Mouse (Mus musculus) stomach, embryonic 16.5 days (tissue): ENCODE data around the gene Thap3. TPM values are rescaled to one million over a fixed set of nuclear protein-coding genes. Genes with fewer than 3 reads are reported as not detected.

Experiments used
- ATAC-seq: fragments of 200-750 bp; cut with Nextera tagmentation; 2 replicates; pipeline ENCODE4 v1.8.0; 2017; ENCODE audit warnings: moderate number of reproducible peaks, moderate TSS enrichment; ENCODE audit not compliant: insufficient read depth, low FRiP score
- H3K27ac ChIP-seq: fragments of 300-500 bp; sonication (generic); 2 replicates; pipeline ENCODE4 v1.5.1; 2014; ENCODE audit warnings: low read length
- H3K27me3 ChIP-seq: fragments of 300-500 bp; sonication (generic); 2 replicates; pipeline ENCODE4 v1.6.1; 2014; ENCODE audit warnings: low read length, control low read depth, mixed read lengths; ENCODE audit not compliant: control insufficient read depth, insufficient read depth
- H3K36me3 ChIP-seq: fragments of 300-500 bp; sonication (generic); 2 replicates; pipeline ENCODE4 v1.6.1; 2014; ENCODE audit warnings: low read length; ENCODE audit not compliant: control insufficient read depth, insufficient read depth
- H3K4me1 ChIP-seq: fragments of 300-500 bp; sonication (generic); 2 replicates; pipeline ENCODE4 v1.6.1; 2014; ENCODE audit warnings: low read length, control low read depth, mixed read lengths; ENCODE audit not compliant: control insufficient read depth, insufficient read depth
- H3K4me2 ChIP-seq: fragments of 300-500 bp; sonication (generic); 2 replicates; pipeline ENCODE4 v1.6.1; 2014; ENCODE audit warnings: low read depth, low read length, mixed read lengths
- H3K4me3 ChIP-seq: fragments of 300-500 bp; sonication (generic); replicated peaks from 2 replicates; pipeline ENCODE4 v1.5.1; 2014; ENCODE audit warnings: mild to moderate bottlenecking, low read length
- H3K9ac ChIP-seq: fragments of 300-500 bp; sonication (generic); 2 replicates; pipeline ENCODE4 v1.6.1; 2014; ENCODE audit warnings: low read length
- H3K9me3 ChIP-seq: fragments of 300-500 bp; sonication (generic); replicated peaks from 2 replicates; pipeline ENCODE4 v1.6.1; 2016; ENCODE audit warnings: low read length, control low read depth; ENCODE audit not compliant: control insufficient read depth
- whole genome bisulfite sequencing: fragments of 180-500 bp; shearing (Covaris S2); extraction: QIAGEN DNeasy Blood & Tissue Kit; methylation state at CpG from one replicate; pipeline ENCODE4 v1.1.7; 2014; 5-methylcytosine and 5-hydroxymethylcytosine counted together
- polyA plus RNA-seq: library from polyadenylated mRNA; unstranded; fragments of >200 nt; fragmentation: Nextera tagmentation; extraction: Ambion mirVana; gene quantifications from 2 replicates; pipeline ENCODE4 v1.2.1, GENCODE M21; 2015

Thap3 gene
- polyA plus RNA-seq, 1 experiment from 2014 or later: 35.7 TPM

DNA sequence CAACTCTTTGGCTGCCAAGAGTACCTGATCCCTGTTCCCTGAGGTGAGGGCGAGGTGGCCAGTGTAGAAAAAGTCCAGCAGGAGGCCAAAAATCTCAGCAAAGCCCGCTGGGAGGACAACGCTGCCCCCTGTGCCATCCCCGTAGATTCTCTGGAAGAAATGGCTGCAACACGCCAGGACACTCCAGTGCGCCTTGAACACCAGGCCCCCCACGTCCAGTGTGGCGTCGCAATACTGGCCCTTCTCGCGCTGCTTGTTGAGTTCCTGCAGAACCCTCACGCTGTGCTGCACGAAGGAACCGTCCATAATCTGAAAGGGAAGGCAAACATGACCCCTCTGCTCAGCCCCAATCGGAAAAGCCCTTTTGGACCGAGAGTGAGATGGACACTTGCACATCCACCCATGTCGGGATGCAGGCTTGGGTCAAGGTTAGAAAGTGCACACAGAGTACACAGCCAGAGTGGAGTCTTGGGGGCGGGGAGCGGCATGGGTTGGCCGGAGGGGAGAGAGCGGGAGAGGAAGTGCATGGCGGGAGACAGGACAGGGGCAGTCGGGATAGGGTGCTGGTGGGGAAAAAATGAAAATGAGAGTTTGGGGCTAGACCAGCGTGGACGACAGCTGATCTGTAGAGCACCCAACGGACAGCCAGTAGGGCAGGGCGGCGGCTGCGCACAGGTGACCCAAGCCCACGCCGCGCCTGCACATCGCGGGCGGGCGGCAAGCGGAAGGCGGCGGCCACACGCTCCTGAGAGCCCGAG, 38.1 kb upstream of the Thap3 start:
- peak overlapping the region; percentile 51; the same call in 1 of the 2 replicates for H3K27ac ChIP-seq
- ATAC-seq: peak; percentile 53
- H3K4me2 ChIP-seq: peak overlapping the region; percentile 85
- peak overlapping the region; percentile 76 for H3K4me3 ChIP-seq
- 2% methylated on average over 41 of the region's 41 CpGs for WGBS
- H3K9ac ChIP-seq: peak overlapping the region; percentile 80
- H3K9me3 ChIP-seq: no peaks in the 10 kb centered on the region
- H3K36me3 ChIP-seq: no peaks in the 10 kb centered on the region
- no peaks in the 10 kb centered on the region for H3K27me3 ChIP-seq
- H3K4me1 ChIP-seq: peaks cover 22% of the 10 kb centered on the region

- Histone ChIP-seq H3K4me2 (no peak overlapping the region), H3K9me3 (no peaks in the 10 kb centered on the region), H3K36me3 (peaks cover 12% of the 10 kb centered on the region), H3K27ac (no peak overlapping the region), H3K4me1 (peaks cover 22% of the 10 kb centered on the region), H3K4me3 (no peak overlapping the region), H3K27me3 (no peaks in the 10 kb centered on the region), H3K9ac (0 out of 2 replicates have a peak overlapping the region, but pooled peaks have one; percentile 5)
- 87% methylated on average over 11 of the region's 11 CpGs for whole genome bisulfite sequencing
- ATAC-seq: no peak
Measured at GRCm38 (mm10) chr4:152024525-152024924, 35.7 kb upstream of the Thap3 start.

DNA sequence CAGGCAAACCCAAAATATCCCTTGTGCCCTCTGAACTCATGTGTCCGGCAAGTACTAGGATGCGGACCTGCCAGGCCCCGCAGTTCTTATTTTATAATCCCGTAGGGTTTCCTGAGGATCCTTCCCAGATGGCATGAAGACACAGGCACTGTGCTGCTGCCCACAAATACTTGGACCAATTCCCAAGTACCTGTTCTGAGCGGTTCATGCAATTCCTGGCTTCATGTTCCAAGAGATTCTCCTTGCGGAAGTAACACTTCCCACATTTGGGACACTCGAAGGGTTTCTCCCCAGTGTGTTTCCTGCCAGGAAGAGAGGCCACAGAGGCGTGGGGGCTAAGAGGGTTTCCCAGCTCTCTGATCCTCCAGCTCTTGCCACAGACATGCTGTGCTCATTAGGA, 33.7 kb upstream of the Thap3 start:
- no peak for ATAC-seq
- Histone ChIP-seq H3K4me3 (no peak overlapping the region), H3K9me3 (no peaks in the 10 kb centered on the region), H3K27me3 (no peaks in the 10 kb centered on the region), H3K4me2 (no peak overlapping the region), H3K4me1 (peaks cover 22% of the 10 kb centered on the region), H3K36me3 (peaks cover 12% of the 10 kb centered on the region), H3K27ac (no peak overlapping the region), H3K9ac (no peak overlapping the region)
- WGBS: 88% methylated on average over 8 of the region's 8 CpGs

- no peak for ATAC-seq
- H3K36me3 ChIP-seq: peaks cover 14% of the 10 kb centered on the region
- 78% methylated on average over 12 of the region's 12 CpGs for WGBS
Measured at GRCm38 (mm10) chr4:152021568-152022097, 32.8 kb upstream of the Thap3 start.

DNA sequence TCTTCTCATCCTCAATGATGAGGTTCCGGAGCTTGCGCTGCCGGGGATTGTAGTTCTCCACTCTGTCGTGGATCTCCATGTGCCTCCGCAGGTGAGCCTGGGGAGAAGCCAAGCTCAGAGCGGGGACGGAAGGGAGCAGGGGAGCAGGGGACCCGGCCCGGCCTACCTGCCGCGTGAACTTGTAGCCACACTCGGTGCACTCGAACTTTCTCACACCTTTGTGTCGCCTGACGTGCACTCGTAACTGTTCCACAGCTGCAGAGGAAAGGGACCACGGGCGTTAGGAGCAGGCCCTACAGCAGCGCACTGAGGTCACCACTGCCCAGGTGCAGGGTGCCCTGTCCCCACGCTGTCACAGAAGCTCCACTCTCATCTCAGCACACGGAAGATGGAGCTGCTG, 31.2 kb upstream of the Thap3 start:
- Histone ChIP-seq H3K9me3 (no peaks in the 10 kb centered on the region), H3K27ac (peak overlapping the region; percentile 19; the same call in 1 of the 2 replicates)

More at GRCm38 (mm10) chr4:152021568-152022097, 32.8 kb upstream of the Thap3 start:
- Histone ChIP-seq H3K9ac (peak overlapping the region; percentile 3; the same call in 1 of the 2 replicates), H3K4me3 (no peak overlapping the region), H3K27me3 (no peaks in the 10 kb centered on the region), H3K4me1 (peaks cover 19% of the 10 kb centered on the region), H3K9me3 (no peaks in the 10 kb centered on the region), H3K27ac (no peak overlapping the region), H3K4me2 (no peak overlapping the region)

DNA sequence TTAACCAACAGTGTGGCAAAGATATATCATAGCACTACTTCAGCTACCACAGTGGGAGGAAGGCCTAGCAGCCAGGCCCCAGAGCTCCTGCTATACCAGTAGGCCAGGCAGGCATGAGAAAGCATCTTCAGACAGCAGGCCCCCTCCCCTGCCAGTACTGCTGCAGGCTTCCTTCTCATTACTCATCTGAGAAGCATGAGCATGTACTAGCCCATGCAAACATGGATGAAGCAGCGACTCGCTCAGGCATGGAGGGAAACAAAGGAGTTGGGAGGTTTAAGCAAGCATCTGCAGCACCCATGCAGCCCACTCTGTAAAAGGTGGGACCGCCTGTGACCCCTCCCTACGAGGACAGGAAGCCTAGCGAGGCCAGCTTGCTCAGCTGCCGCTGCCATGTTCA, 30.3 kb upstream of the Thap3 start:
- no peak overlapping the region for H3K9ac ChIP-seq
- ATAC-seq: no peak
- H3K4me1 ChIP-seq: 0 out of 2 replicates have a peak, but pooled peaks cover 3% of the 10 kb centered on the region
- H3K36me3 ChIP-seq: peaks cover 21% of the 10 kb centered on the region
- 78% methylated on average over 6 of the region's 6 CpGs for WGBS
- H3K9me3 ChIP-seq: no peaks in the 10 kb centered on the region
- H3K27ac ChIP-seq: peak overlapping the region; percentile 29; the same call in 1 of the 2 replicates
- H3K27me3 ChIP-seq: no peaks in the 10 kb centered on the region
- no peak overlapping the region for H3K4me2 ChIP-seq
- H3K4me3 ChIP-seq: no peak overlapping the region

More for the DNA sequence above, 31.2 kb upstream of the Thap3 start:
- ATAC-seq: no peak
- Histone ChIP-seq H3K27me3 (no peaks in the 10 kb centered on the region), H3K4me3 (no peak overlapping the region), H3K36me3 (peaks cover 18% of the 10 kb centered on the region), H3K4me1 (peaks cover 3% of the 10 kb centered on the region; the same call in 1 of the 2 replicates), H3K9ac (no peak overlapping the region), H3K4me2 (no peak overlapping the region)
- WGBS: 91% methylated on average over 21 of the region's 21 CpGs

GRCm38 (mm10) chr4:152013036-152013813, 24.4 kb upstream of the Thap3 start:
- Histone ChIP-seq H3K36me3 (peaks cover 9% of the 10 kb centered on the region; the same call in 1 of the 2 replicates), H3K9me3 (no peaks in the 10 kb centered on the region), H3K27me3 (no peaks in the 10 kb centered on the region), H3K4me1 (peaks cover 28% of the 10 kb centered on the region), H3K27ac (no peak overlapping the region), H3K4me2 (no peak overlapping the region), H3K9ac (no peak overlapping the region), H3K4me3 (no peak overlapping the region)
- 84% methylated on average over 12 of the region's 12 CpGs for WGBS
- ATAC-seq: no peak

- H3K4me1 ChIP-seq: peaks cover 38% of the 10 kb centered on the region
- H3K27me3 ChIP-seq: no peaks in the 10 kb centered on the region
- H3K27ac ChIP-seq: no peak overlapping the region
- no peak for ATAC-seq
- H3K4me2 ChIP-seq: peak overlapping the region; percentile 99; the same call in 1 of the 2 replicates
- peaks cover 7% of the 10 kb centered on the region; the same call in 1 of the 2 replicates for H3K36me3 ChIP-seq
- no peaks in the 10 kb centered on the region for H3K9me3 ChIP-seq
- 83% methylated on average over 16 of the region's 16 CpGs for WGBS
- no peak overlapping the region for H3K9ac ChIP-seq
- H3K4me3 ChIP-seq: no peak overlapping the region
Measured at GRCm38 (mm10) chr4:152012109-152012508, 23.3 kb upstream of the Thap3 start.
